ENCODE assay signal across 9 mouse cellular contexts in genomic region chr13:95336122-95336677, GRCm38 (mm10). TPM values are rescaled to one million over a fixed set of nuclear protein-coding genes. Genes with fewer than 3 reads are reported as not detected.
DNase-seq lines count a peak whose midpoint lies in the region; ATAC-seq and TF ChIP-seq lines count a peak whose summit lies in the region.
"Had no signal": no experiment of that assay in that cellular context is flagged by ENCODE, and none has a peak within 500 bp of the region (broad histone marks: within the 10 kb centered on the region; RNA-seq: fewer than 3 reads in every experiment).

No protein-coding gene starts in this region.

- no peak overlapping the region for H3K4me3 ChIP-seq in kidney, embryonic 15.5 days (replicated peaks)
- no peak overlapping the region for H3K4me3 ChIP-seq in kidney, adult 2 months (ENCODE audit: insufficient read depth, low read depth, low read length)
- H3K4me3 ChIP-seq in forebrain, embryonic 16.5 days (replicated peaks; ENCODE audit: low read length) = no peak overlapping the region
- H3K4me3 ChIP-seq in midbrain, postnatal 0 days (ENCODE audit: low read depth, low read length) = no peak overlapping the region

- H3K27ac ChIP-seq in kidney, embryonic 15.5 days = no peak overlapping the region
- no peak overlapping the region for H3K27ac ChIP-seq in kidney, adult 2 months (ENCODE audit: insufficient read depth, low read depth, low read length)
- no peak overlapping the region for H3K27ac ChIP-seq in forebrain, embryonic 16.5 days (ENCODE audit: low read length)
- no peak overlapping the region for H3K27ac ChIP-seq in midbrain, postnatal 0 days (ENCODE audit: low read depth, low read length)

- no peak overlapping the region for H3K9ac ChIP-seq in kidney, embryonic 15.5 days
- H3K9ac ChIP-seq in forebrain, embryonic 16.5 days (replicated peaks; ENCODE audit: low read depth, low read length) = no peak overlapping the region
- no peak overlapping the region for H3K9ac ChIP-seq in midbrain, postnatal 0 days (replicated peaks; ENCODE audit: low read length, poor library complexity, severe bottlenecking)
- H3K9ac ChIP-seq: lung, embryonic 14.5 days had no signal

- peaks cover 67% of the 10 kb centered on the region for H3K36me3 ChIP-seq in kidney, embryonic 15.5 days
- H3K36me3 ChIP-seq in kidney, adult 2 months (ENCODE audit: control insufficient read depth, insufficient read depth, low read length) = peaks cover 3% of the 10 kb centered on the region
- H3K36me3 ChIP-seq in forebrain, embryonic 16.5 days (ENCODE audit: control insufficient read depth, insufficient read depth) = peaks cover 13% of the 10 kb centered on the region
- H3K36me3 ChIP-seq in midbrain, postnatal 0 days (ENCODE audit: insufficient read depth, low read length) = peaks cover 19% of the 10 kb centered on the region; the same call in 1 of the 2 replicates

- peak; percentile 61 for ATAC-seq in kidney, embryonic 15.5 days (replicated peaks; ENCODE audit: low FRiP score)
- ATAC-seq in forebrain, embryonic 16.5 days = no peak
- ATAC-seq in midbrain, postnatal 0 days (ENCODE audit: low FRiP score) = peak; percentile 47; the same call in 1 of the 2 replicates

- no peak overlapping the region for H3K4me2 ChIP-seq in kidney, embryonic 15.5 days
- H3K4me2 ChIP-seq in forebrain, embryonic 16.5 days (ENCODE audit: low read length) = 0 out of 2 replicates have a peak overlapping the region, but pooled peaks have one; percentile 6
- H3K4me2 ChIP-seq in midbrain, postnatal 0 days (ENCODE audit: low read depth, low read length, poor library complexity, severe bottlenecking) = peak overlapping the region; percentile 23; the same call in 1 of the 2 replicates
- H3K4me2 ChIP-seq: lung, embryonic 14.5 days had no signal

- no peaks in the 10 kb centered on the region for H3K27me3 ChIP-seq in kidney, embryonic 15.5 days
- no peaks in the 10 kb centered on the region for H3K27me3 ChIP-seq in kidney, adult 2 months (replicated peaks; ENCODE audit: control insufficient read depth, insufficient read depth, low read length)
- no peaks in the 10 kb centered on the region for H3K27me3 ChIP-seq in forebrain, embryonic 16.5 days (replicated peaks; ENCODE audit: control insufficient read depth, insufficient read depth, low read length)
- no peaks in the 10 kb centered on the region for H3K27me3 ChIP-seq in midbrain, postnatal 0 days (ENCODE audit: insufficient read depth, low read length)

- no peaks in the 10 kb centered on the region; the same call in 1 of the 2 replicates for H3K9me3 ChIP-seq in kidney, embryonic 15.5 days (replicated peaks)
- H3K9me3 ChIP-seq in forebrain, embryonic 16.5 days (ENCODE audit: control insufficient read depth, low read length) = peaks cover 4% of the 10 kb centered on the region; the same call in 1 of the 2 replicates
- H3K9me3 ChIP-seq in midbrain, postnatal 0 days (ENCODE audit: low read length) = no peaks in the 10 kb centered on the region

- TF ChIP-seq POLR2A in kidney, adult 2 months (IDR thresholded peaks at IDR 0.05; ENCODE audit: low read depth, low read length) = no peak

- TF ChIP-seq CTCF in kidney, adult 2 months (conservative IDR thresholded peaks at IDR 0.05; ENCODE audit: insufficient read depth, insufficient read length, low read depth, low read length) = no peak
- no peak for TF ChIP-seq CTCF in midbrain, postnatal 0 days (IDR thresholded peaks at IDR 0.05)

- 74% methylated on average over 40 of the region's 40 CpGs for WGBS in kidney, embryonic 15.5 days
- whole genome bisulfite sequencing in kidney, adult 2 months = 84% methylated on average over 40 of the region's 40 CpGs
- WGBS in forebrain, embryonic 16.5 days = 53% methylated on average over 40 of the region's 40 CpGs
- WGBS in midbrain, postnatal 0 days = 67% methylated on average over 40 of the region's 40 CpGs

- H3K4me1 ChIP-seq in kidney, embryonic 15.5 days = peaks cover 7% of the 10 kb centered on the region; the same call in 1 of the 2 replicates
- H3K4me1 ChIP-seq in kidney, adult 2 months (ENCODE audit: control insufficient read depth, insufficient read depth, low read length) = peaks cover 2% of the 10 kb centered on the region; the same call in 1 of the 2 replicates
- no peaks in the 10 kb centered on the region for H3K4me1 ChIP-seq in forebrain, embryonic 16.5 days (replicated peaks; ENCODE audit: control insufficient read depth, insufficient read depth, low read length)
- no peaks in the 10 kb centered on the region for H3K4me1 ChIP-seq in midbrain, postnatal 0 days (ENCODE audit: insufficient read depth, low read length)

- DNase-seq in kidney, adult 2 months = no peak
- DNase-seq in brain, adult 2 months (ENCODE audit: low read depth, low spot score) = peak; percentile 84
- DNase-seq in midbrain, postnatal 0 days (ENCODE audit: low spot score) = peak; percentile 29
- no peak for DNase-seq in Muller cell, postnatal 12 days (ENCODE audit: inconsistent ontology term)
- no peak for DNase-seq in thymus, adult 18-20 months
- no peak for DNase-seq in kidney, postnatal 14 days
- DNase-seq: lung, embryonic 14.5 days had no signal

RNA-seq across cellular contexts. Expression of gene Zbed3, which starts 12.8 kb away (rescaled TPM):
- polyA plus RNA-seq in kidney, embryonic 15.5 days (2015; fragmentation: Nextera tagmentation; extraction: Ambion mirVana) = 77.8 and 84.1 TPM in 2 replicates
- polyA plus RNA-seq in kidney, adult 2 months (2012; rRNA removed) = 44.7 and 46.1 TPM in 2 replicates
- polyA plus RNA-seq in forebrain, embryonic 16.5 days (2015; fragmentation: Nextera tagmentation; extraction: Ambion mirVana) = 35.5 and 39.0 TPM in 2 replicates
- total RNA-seq in midbrain, postnatal 0 days (2014; rRNA removed) = 17.7 and 23.8 TPM in 2 replicates
- 26.6 and 31.5 TPM in 2 replicates for polyA plus RNA-seq in midbrain, postnatal 0 days (2015; fragmentation: Nextera tagmentation; extraction: Ambion mirVana)

RNA-seq across cellular contexts. Expression of gene Aggf1, which starts 39.0 kb away (rescaled TPM):
- polyA plus RNA-seq in kidney, embryonic 15.5 days (2015; fragmentation: Nextera tagmentation; extraction: Ambion mirVana) = 35.9 and 37.4 TPM in 2 replicates
- polyA plus RNA-seq in kidney, adult 2 months (2012; rRNA removed) = 14.6 and 15.4 TPM in 2 replicates
- 42.3 and 47.3 TPM in 2 replicates for polyA plus RNA-seq in forebrain, embryonic 16.5 days (2015; fragmentation: Nextera tagmentation; extraction: Ambion mirVana)
- 25.5 and 27.6 TPM in 2 replicates for total RNA-seq in midbrain, postnatal 0 days (2014; rRNA removed)
- 26.7 and 28.7 TPM in 2 replicates for polyA plus RNA-seq in midbrain, postnatal 0 days (2015; fragmentation: Nextera tagmentation; extraction: Ambion mirVana)

Comparison
In these comparisons a context has a peak if more than half of its experiments do, and no peak if none do; other contexts are left out.
1. DNase-seq: peak in brain, adult 2 months (single experiment) and midbrain, postnatal 0 days (single experiment); none in kidney, adult 2 months (single experiment), Muller cell, postnatal 12 days (single experiment), thymus, adult 18-20 months (0 of 2) and kidney, postnatal 14 days (single experiment).